Mouse (Mus musculus) intestine, postnatal 0 days (tissue): Measurements from ENCODE around the gene Npcd. TPM values are rescaled to one million over a fixed set of nuclear protein-coding genes. Genes with fewer than 3 reads are reported as not detected.

Experiments
- ATAC-seq: fragments of 200-750 bp; cut with Nextera tagmentation; 2 replicates; pipeline ENCODE4 v1.8.0; 2017; ENCODE audit warnings: mild to moderate bottlenecking, moderate TSS enrichment, moderate library complexity
- H3K27ac ChIP-seq: fragments of 300-500 bp; sonication (generic); 2 replicates; pipeline ENCODE4 v1.5.1; 2014; ENCODE audit warnings: mild to moderate bottlenecking, low read depth, low read length, moderate library complexity
- H3K27me3 ChIP-seq: fragments of 300-500 bp; sonication (generic); replicated peaks from 2 replicates; pipeline ENCODE4 v1.6.1; 2014; ENCODE audit warnings: low read length, mixed read lengths; ENCODE audit not compliant: control insufficient read depth, insufficient read depth
- H3K36me3 ChIP-seq: fragments of 300-500 bp; sonication (generic); 2 replicates; pipeline ENCODE4 v1.6.1; 2014; ENCODE audit warnings: mild to moderate bottlenecking, moderate library complexity; ENCODE audit not compliant: control insufficient read depth, insufficient read depth
- H3K4me1 ChIP-seq: fragments of 300-500 bp; sonication (generic); replicated peaks from 2 replicates; pipeline ENCODE4 v1.6.1; 2014; ENCODE audit warnings: antibody characterized with exemption, low read length, mixed read lengths; ENCODE audit not compliant: control insufficient read depth, insufficient read depth
- H3K4me2 ChIP-seq: fragments of 300-500 bp; sonication (generic); replicated peaks from 2 replicates; pipeline ENCODE4 v1.6.1; 2014; ENCODE audit warnings: low read depth, mild to moderate bottlenecking, moderate library complexity
- H3K4me3 ChIP-seq: fragments of 300-500 bp; sonication (generic); 2 replicates; pipeline ENCODE4 v1.5.1; 2014; ENCODE audit warnings: low read depth, low read length
- H3K9ac ChIP-seq: fragments of 300-500 bp; sonication (generic); 2 replicates; pipeline ENCODE4 v1.6.1; 2014; ENCODE audit warnings: mild to moderate bottlenecking, low read depth, low read length
- H3K9me3 ChIP-seq: fragments of 300-500 bp; sonication (generic); 2 replicates; pipeline ENCODE4 v1.6.1; 2016; ENCODE audit warnings: mixed run types; ENCODE audit not compliant: control insufficient read depth
- CTCF ChIP-seq: sonication (generic); IDR thresholded peaks from 2 replicates; pipeline ENCODE4 v1.5.1; 2016; ENCODE audit warnings: low read depth, mild to moderate bottlenecking, control low read depth, antibody characterized with exemption, moderate library complexity
- WGBS: fragments of 180-500 bp; shearing (Covaris S2); extraction: QIAGEN DNeasy Blood & Tissue Kit; methylation state at CpG from one replicate; pipeline ENCODE4 v1.1.7; 2014; 5-methylcytosine and 5-hydroxymethylcytosine counted together
- polyA plus RNA-seq: library from polyadenylated mRNA; unstranded; fragments of >200 nt; fragmentation: Nextera tagmentation; extraction: Ambion mirVana; gene quantifications from 2 replicates; pipeline ENCODE4 v1.2.1, GENCODE M21; 2015

Npcd gene
- polyA plus RNA-seq, 1 experiment from 2014 or later = not detected

DNA sequence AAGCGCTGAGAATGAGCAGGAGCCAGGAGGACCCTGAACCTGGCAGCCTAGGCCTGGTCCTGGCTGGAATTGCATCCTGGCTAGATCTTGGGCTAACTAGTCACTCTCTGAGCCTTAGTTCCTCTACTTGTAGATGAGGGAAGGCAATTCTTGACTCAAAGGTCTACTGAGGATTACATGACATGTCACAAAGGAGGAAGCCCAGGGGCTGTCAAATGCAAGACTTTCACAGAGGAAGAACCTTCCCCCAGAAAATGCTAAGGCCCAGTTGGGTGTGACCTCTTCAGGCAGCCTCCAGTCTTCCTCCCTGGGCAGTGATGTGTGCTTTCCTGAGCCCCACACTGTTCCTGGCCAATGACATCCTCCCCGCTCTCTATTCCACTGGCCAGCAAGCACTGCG lies 76.9 kb downstream of the Npcd start:
- H3K36me3 ChIP-seq = peaks cover 11% of the 10 kb centered on the region
- no peak overlapping the region for H3K4me3 ChIP-seq
- no peak overlapping the region for H3K9ac ChIP-seq
- no peak for TF ChIP-seq CTCF
- 92% methylated on average over 3 of the region's 3 CpGs for WGBS
- H3K27me3 ChIP-seq = no peaks in the 10 kb centered on the region
- H3K4me2 ChIP-seq = no peak overlapping the region
- ATAC-seq = no peak
- no peaks in the 10 kb centered on the region for H3K4me1 ChIP-seq
- no peak overlapping the region for H3K27ac ChIP-seq
- no peaks in the 10 kb centered on the region for H3K9me3 ChIP-seq

DNA sequence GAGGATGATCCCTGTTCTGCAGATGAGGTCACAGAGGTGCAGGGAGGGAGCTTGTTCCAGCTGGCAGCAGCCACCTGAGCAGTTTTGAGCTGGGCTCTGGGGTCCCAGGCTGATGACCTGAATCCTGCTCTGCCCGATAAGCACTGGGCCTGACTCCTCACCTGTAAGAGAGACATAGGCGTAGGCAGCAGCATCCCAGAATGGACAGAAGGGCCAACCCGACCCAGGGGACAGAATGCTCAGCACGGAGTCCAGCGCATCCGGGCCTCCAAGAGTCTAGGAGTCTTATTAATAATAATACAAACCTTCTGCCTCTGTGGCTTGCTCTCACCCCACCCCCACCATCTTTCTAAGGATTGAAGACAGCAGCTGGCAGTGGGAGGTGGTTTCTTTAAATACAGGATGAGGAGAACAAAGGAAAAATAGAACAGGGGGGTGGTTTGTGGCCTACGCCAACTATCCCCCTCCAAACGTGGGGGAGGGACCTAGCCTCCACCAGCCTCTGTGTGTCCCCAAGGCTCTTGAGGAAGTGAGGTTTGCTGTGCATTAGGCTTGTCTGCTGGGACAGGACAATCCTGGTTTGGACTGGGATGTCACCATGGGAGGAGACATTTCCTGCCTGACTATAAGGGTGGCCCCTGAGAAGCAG lies 77.9 kb downstream of the Npcd start:
- no peak for ATAC-seq
- Histone ChIP-seq H3K4me1 (no peaks in the 10 kb centered on the region), H3K4me3 (no peak overlapping the region), H3K9ac (no peak overlapping the region), H3K36me3 (peaks cover under 1% of the 10 kb centered on the region; the same call in 1 of the 2 replicates), H3K4me2 (no peak overlapping the region), H3K27ac (no peak overlapping the region), H3K27me3 (no peaks in the 10 kb centered on the region), H3K9me3 (no peaks in the 10 kb centered on the region)
- no peak for TF ChIP-seq CTCF
- WGBS = 75% methylated on average over 8 of the region's 8 CpGs

DNA sequence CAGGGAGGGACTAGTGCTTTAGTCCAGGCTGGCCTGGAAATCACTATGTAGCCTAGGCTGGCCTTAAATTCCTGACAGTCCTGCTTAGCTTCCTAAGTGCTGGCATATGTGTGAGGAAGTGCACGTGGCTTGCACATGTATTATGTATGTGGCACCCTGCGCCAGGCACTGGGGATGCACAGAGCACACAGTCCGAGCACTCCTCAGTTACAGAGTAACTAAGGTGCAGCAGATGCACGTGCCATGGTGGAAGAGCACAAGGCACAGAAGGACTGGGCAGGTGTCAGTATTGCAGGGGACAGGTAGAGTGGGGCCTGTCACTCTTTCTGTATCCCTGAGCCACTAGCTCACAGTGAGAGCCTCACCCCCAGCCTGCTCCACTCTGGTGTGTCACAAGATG lies 78.9 kb downstream of the Npcd start:
- Histone ChIP-seq H3K4me3 (no peak overlapping the region), H3K4me1 (no peaks in the 10 kb centered on the region), H3K36me3 (no peaks in the 10 kb centered on the region), H3K27ac (no peak overlapping the region), H3K27me3 (no peaks in the 10 kb centered on the region), H3K9ac (no peak overlapping the region), H3K4me2 (no peak overlapping the region), H3K9me3 (no peaks in the 10 kb centered on the region)
- no peak for TF ChIP-seq CTCF
- 79% methylated on average over 4 of the region's 4 CpGs for WGBS
- no peak for ATAC-seq

DNA sequence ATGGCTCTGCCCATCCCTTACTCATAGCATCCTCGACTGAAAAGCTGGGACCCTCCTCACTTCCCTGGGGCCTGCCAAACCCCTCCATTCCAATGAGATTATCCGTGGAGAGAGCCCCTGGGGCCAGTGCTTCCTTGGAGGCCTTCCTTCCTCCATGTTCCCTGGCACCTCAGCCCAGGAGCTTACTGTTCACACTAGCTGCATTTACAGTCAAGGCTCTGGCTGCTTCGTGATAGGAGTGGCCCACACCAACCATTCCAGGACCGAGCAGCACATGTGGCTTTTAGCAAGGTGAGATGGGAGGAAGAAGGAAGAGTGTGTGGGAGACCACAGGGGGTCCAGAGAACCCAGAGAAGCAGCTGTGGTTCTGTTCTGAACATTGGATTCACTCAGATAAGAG lies 80.2 kb downstream of the Npcd start:
- Histone ChIP-seq H3K4me3 (no peak overlapping the region), H3K9me3 (no peaks in the 10 kb centered on the region), H3K27ac (no peak overlapping the region), H3K4me1 (no peaks in the 10 kb centered on the region), H3K27me3 (no peaks in the 10 kb centered on the region), H3K4me2 (no peak overlapping the region), H3K9ac (no peak overlapping the region), H3K36me3 (no peaks in the 10 kb centered on the region)
- WGBS = 55% methylated on average over 4 of the region's 4 CpGs
- no peak for ATAC-seq
- TF ChIP-seq CTCF = no peak

DNA sequence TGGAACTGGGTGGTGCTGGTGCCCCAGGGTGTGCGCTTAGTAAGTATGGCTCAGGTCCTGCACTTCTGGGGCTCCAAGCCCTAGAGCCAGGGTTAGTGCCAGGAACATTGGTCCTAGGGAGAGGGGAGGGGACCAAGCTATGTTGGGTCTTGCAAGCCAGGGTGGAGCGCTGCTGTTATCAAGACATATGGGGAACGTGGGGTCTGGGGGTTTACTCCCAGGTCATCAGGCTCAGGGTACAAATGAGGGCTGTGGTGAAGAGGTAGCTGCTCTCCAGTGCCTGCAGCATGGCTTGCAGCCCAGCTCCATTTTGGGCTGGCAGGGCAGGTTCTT lies 80.7 kb downstream of the Npcd start:
- Histone ChIP-seq H3K4me3 (no peak overlapping the region), H3K27me3 (no peaks in the 10 kb centered on the region), H3K9me3 (no peaks in the 10 kb centered on the region), H3K4me2 (no peak overlapping the region), H3K36me3 (no peaks in the 10 kb centered on the region), H3K9ac (no peak overlapping the region), H3K27ac (no peak overlapping the region), H3K4me1 (no peaks in the 10 kb centered on the region)
- 91% methylated on average over 3 of the region's 3 CpGs for WGBS
- 0 out of 2 replicates have a peak, but pooled peaks have one; percentile 0 for TF ChIP-seq CTCF
- no peak for ATAC-seq

DNA sequence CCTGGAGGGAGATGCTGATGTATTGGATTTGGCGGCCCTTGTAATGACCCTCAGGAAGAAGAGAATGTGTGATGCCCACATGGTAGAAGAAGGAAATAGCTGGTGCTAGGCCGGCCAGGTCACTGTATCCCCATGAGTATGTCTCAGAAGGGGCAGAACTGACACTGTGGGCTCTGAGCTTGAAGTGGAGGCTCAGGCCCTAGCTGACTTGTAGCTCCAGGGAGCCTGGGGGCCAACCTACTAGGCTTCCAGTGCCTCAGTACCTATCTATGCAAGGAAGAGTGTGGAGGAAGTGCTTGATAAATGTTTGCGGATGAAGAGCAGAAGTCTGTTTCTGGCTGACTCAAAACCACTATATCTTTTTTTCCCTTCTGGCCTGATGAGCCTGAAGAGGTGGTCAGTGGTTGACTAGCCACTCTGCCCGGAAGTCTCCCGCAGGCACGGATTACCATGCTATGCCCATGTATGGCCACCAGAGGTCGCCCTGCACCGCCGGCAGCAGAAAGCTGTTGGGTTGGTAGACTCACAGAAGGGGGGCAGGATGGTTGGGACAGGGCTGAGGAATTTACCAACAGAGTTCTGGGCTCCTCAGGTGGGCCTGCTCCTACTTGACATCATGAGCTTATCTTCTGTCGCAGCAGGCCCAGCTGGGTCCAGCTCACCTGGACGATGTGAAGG lies 81.2 kb downstream of the Npcd start:
- no peak overlapping the region for H3K4me3 ChIP-seq
- no peaks in the 10 kb centered on the region for H3K27me3 ChIP-seq
- TF ChIP-seq CTCF = peak; percentile 99
- no peaks in the 10 kb centered on the region for H3K36me3 ChIP-seq
- ATAC-seq = no peak
- no peak overlapping the region for H3K27ac ChIP-seq
- no peaks in the 10 kb centered on the region for H3K9me3 ChIP-seq
- H3K4me1 ChIP-seq = no peaks in the 10 kb centered on the region
- no peak overlapping the region for H3K9ac ChIP-seq
- 24% methylated on average over 11 of the region's 11 CpGs for WGBS
- no peak overlapping the region for H3K4me2 ChIP-seq
